Mouse (Mus musculus): ENCODE measurements around the gene 9230112D13Rik.

DNA sequence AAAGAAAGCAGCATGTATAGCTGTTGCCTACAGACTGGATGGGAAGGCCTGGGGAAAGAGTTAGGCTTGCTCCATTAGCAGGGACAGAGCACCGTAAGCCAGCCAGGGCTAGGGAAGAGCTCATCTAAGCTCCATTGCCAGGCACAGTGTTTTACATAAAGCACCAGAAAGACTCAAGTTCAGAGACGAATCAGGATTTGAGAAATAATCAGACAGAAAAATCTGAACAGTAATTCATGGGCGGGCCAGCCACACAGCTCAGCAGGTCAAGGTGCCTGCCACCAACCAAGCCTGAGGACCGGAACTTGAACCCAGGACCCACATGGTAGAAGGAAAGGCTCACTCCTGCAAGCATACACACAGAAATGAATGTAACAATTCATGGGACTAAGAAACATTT is 22.9 kb downstream of the 9230112D13Rik start:
- TF ChIP-seq CTCF (IDR thresholded peaks at IDR 0.05; ENCODE audit: extremely low read depth, insufficient read depth, low read length): no peak
- no peak for TF ChIP-seq POLR2A (IDR thresholded peaks at IDR 0.05; ENCODE audit: extremely low read depth, insufficient read depth, low read length)
